Mouse (Mus musculus) liver, embryonic 11.5 days (tissue): Measurements from ENCODE around the gene Wrap53. TPM values are rescaled to one million over a fixed set of nuclear protein-coding genes. Genes with fewer than 3 reads are reported as not detected.
"Not testable (repeated sequence)": the region's sequence is repeated elsewhere in the genome, so short reads cannot be mapped to it uniquely, and the experiment has no call there.

Experiments
- ATAC-seq: fragments of 200-750 bp; cut with Nextera tagmentation; replicated peaks from 2 replicates; pipeline ENCODE4 v1.8.0; 2017; ENCODE audit warnings: moderate number of reproducible peaks, mild to moderate bottlenecking, moderate TSS enrichment, moderate library complexity; ENCODE audit not compliant: low FRiP score
- DNase-seq: peaks from one replicate; pipeline ENCODE4 v3.0.0-alpha.2; 2017; ENCODE audit warnings: low spot score
- H3K27ac ChIP-seq: fragments of 300-500 bp; sonication (generic); 2 replicates; pipeline ENCODE4 v1.5.1; 2014; ENCODE audit warnings: mild to moderate bottlenecking, low read depth, low read length, control low read depth
- H3K27me3 ChIP-seq: fragments of 300-500 bp; sonication (generic); replicated peaks from 2 replicates; pipeline ENCODE4 v1.6.1; 2014; ENCODE audit warnings: low read length, mixed read lengths; ENCODE audit not compliant: control insufficient read depth, insufficient read depth
- H3K36me3 ChIP-seq: fragments of 300-500 bp; sonication (generic); 2 replicates; pipeline ENCODE4 v1.6.1; 2014; ENCODE audit warnings: mild to moderate bottlenecking, low read length, moderate library complexity, mixed read lengths; ENCODE audit not compliant: control insufficient read depth, insufficient read depth
- H3K4me1 ChIP-seq: fragments of 300-500 bp; sonication (generic); replicated peaks from 2 replicates; pipeline ENCODE4 v1.6.1; 2014; ENCODE audit warnings: low read length, mixed read lengths; ENCODE audit not compliant: control insufficient read depth, insufficient read depth
- H3K4me2 ChIP-seq: fragments of 300-500 bp; sonication (generic); 2 replicates; pipeline ENCODE4 v1.6.1; 2014; ENCODE audit warnings: mild to moderate bottlenecking, control low read depth, moderate library complexity
- H3K4me3 ChIP-seq: fragments of 300-500 bp; sonication (generic); 2 replicates; pipeline ENCODE4 v1.5.1; 2014; ENCODE audit warnings: low read depth, low read length, control low read depth
- H3K9ac ChIP-seq: fragments of 300-500 bp; sonication (generic); 2 replicates; pipeline ENCODE4 v1.6.1; 2014; ENCODE audit warnings: low read depth, low read length, control low read depth
- H3K9me3 ChIP-seq: fragments of 300-500 bp; sonication (generic); 2 replicates; pipeline ENCODE4 v1.6.1; 2016; ENCODE audit warnings: low read length, inconsistent platforms, mixed read lengths; ENCODE audit not compliant: control insufficient read depth
- WGBS: fragments of 180-500 bp; shearing (Covaris S2); extraction: QIAGEN DNeasy Blood & Tissue Kit; methylation state at CpG from one replicate; pipeline ENCODE4 v1.1.7; 2014; 5-methylcytosine and 5-hydroxymethylcytosine counted together
- polyA plus RNA-seq: library from polyadenylated mRNA; unstranded; fragments of >200 nt; fragmentation: Nextera tagmentation; extraction: Ambion mirVana; gene quantifications from 2 replicates; pipeline ENCODE4 v1.2.1, GENCODE M21; 2014

Wrap53 gene
- polyA plus RNA-seq, 1 experiment from 2014 or later, result 39.3 TPM

DNA sequence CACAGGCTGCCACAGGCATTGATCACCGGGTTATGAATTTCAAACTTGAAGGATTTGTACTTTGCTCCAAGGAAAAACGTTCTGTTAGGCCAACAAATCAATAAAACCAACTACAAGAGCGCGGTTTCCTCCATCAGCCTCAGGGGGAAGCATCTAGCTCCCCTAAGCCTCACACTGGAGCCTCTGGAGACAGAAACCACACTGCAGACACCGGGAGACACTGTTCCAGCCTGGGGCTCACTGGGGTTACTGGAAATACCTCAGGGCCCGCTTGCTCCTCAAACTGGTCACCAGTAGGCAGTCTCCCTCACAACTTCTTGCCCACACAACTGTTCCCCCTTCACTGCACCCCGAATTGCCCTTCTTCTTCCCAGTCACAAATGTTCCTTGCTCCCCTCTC, 34.1 kb downstream of the Wrap53 start:
- Histone ChIP-seq H3K4me1 (peaks cover 9% of the 10 kb centered on the region), H3K9me3 (no peaks in the 10 kb centered on the region), H3K4me3 (peak overlapping the region; percentile 54), H3K9ac (peak overlapping the region; percentile 62), H3K4me2 (peak overlapping the region; percentile 94), H3K27ac (peak overlapping the region; percentile 45; the same call in 1 of the 2 replicates), H3K36me3 (no peaks in the 10 kb centered on the region), H3K27me3 (peaks cover 25% of the 10 kb centered on the region)
- DNase-seq (peak; percentile 38), ATAC-seq (no peak; the same call in 1 of the 2 replicates)
- 26% methylated on average over 7 of the region's 7 CpGs for WGBS

- no peak overlapping the region for H3K4me2 ChIP-seq
- H3K36me3 ChIP-seq, result no peaks in the 10 kb centered on the region
- ATAC-seq (no peak), DNase-seq (no peak)
- 63% methylated on average over 3 of the region's 3 CpGs for WGBS
- H3K4me1 ChIP-seq, result peaks cover 9% of the 10 kb centered on the region
- H3K9me3 ChIP-seq, result no peaks in the 10 kb centered on the region
- H3K27ac ChIP-seq, result no peak overlapping the region
- H3K27me3 ChIP-seq, result peaks cover 9% of the 10 kb centered on the region
- H3K9ac ChIP-seq, result no peak overlapping the region
- no peak overlapping the region for H3K4me3 ChIP-seq
Observed at GRCm38 (mm10) chr11:69543598-69543997, 36.5 kb downstream of the Wrap53 start.

- not testable (repeated sequence) for H3K36me3 ChIP-seq, H3K4me3 ChIP-seq, H3K9ac ChIP-seq, DNase-seq, H3K27ac ChIP-seq, H3K4me2 ChIP-seq, H3K9me3 ChIP-seq, H3K4me1 ChIP-seq, ATAC-seq, H3K27me3 ChIP-seq
- 61% methylated on average over 1 of the region's 3 CpGs for WGBS
Observed at GRCm38 (mm10) chr11:69541741-69542140, 38.3 kb downstream of the Wrap53 start.

- H3K4me3 ChIP-seq, result no peak overlapping the region
Observed at GRCm38 (mm10) chr11:69540700-69541099, 39.4 kb downstream of the Wrap53 start.

GRCm38 (mm10) chr11:69534990-69535389, 45.1 kb downstream of the Wrap53 start:
- H3K9me3 ChIP-seq, result no peaks in the 10 kb centered on the region
- ATAC-seq, result no peak
- H3K27me3 ChIP-seq, result no peaks in the 10 kb centered on the region
- no peak overlapping the region for H3K27ac ChIP-seq
- H3K4me1 ChIP-seq, result no peaks in the 10 kb centered on the region
- no peak overlapping the region for H3K9ac ChIP-seq
- H3K36me3 ChIP-seq, result no peaks in the 10 kb centered on the region
- 51% methylated on average over 1 of the region's 1 CpGs for WGBS
- DNase-seq, result no peak
- H3K4me3 ChIP-seq, result no peak overlapping the region
- no peak overlapping the region for H3K4me2 ChIP-seq

More at GRCm38 (mm10) chr11:69540700-69541099, 39.4 kb downstream of the Wrap53 start:
- Histone ChIP-seq H3K27me3 (no peaks in the 10 kb centered on the region), H3K36me3 (no peaks in the 10 kb centered on the region), H3K9me3 (no peaks in the 10 kb centered on the region), H3K4me2 (no peak overlapping the region), H3K4me1 (no peaks in the 10 kb centered on the region), H3K9ac (no peak overlapping the region), H3K27ac (no peak overlapping the region)
- DNase-seq (no peak), ATAC-seq (no peak)
- 72% methylated on average over 2 of the region's 2 CpGs for WGBS

DNA sequence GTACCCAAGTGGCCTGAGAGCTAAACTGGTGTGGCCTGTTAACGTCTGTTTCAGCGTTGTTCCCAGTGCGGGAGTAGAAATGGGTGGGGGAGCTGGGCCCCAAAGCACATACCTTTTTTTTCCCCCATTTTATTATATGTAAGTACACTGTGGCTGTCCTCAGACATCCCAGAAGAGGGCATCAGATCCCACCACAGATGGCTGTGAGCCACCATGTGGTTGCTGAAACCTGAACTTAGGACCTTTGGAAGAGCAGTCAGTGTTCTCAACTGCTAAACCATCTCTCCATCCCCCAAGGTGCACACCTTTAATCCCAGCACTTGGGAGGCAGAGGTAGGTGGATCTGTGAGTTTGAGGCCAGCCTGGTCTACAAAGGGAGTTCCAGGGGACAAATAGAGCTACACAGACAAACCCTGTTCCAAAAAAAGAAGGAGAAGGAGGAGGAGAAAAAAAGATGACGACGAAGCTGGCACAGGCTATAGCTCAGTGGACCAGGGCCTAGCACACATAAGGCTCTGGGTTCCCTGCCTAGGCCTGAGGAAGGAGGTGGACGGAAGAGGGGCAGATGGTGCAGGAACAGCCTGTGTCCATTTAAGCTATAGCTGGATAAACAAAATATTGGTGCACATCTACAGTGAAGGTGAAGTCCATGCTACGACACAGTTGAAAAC, 47.4 kb downstream of the Wrap53 start:
- no peaks in the 10 kb centered on the region for H3K36me3 ChIP-seq
- no peak overlapping the region for H3K4me2 ChIP-seq
- no peak for DNase-seq
- WGBS, result 77% methylated on average over 7 of the region's 7 CpGs
- H3K27ac ChIP-seq, result no peak overlapping the region
- no peak overlapping the region for H3K4me3 ChIP-seq
- no peaks in the 10 kb centered on the region for H3K9me3 ChIP-seq
- H3K27me3 ChIP-seq, result peaks cover 3% of the 10 kb centered on the region; the same call in 1 of the 2 replicates
- no peak for ATAC-seq
- no peak overlapping the region for H3K9ac ChIP-seq
- H3K4me1 ChIP-seq, result no peaks in the 10 kb centered on the region

DNA sequence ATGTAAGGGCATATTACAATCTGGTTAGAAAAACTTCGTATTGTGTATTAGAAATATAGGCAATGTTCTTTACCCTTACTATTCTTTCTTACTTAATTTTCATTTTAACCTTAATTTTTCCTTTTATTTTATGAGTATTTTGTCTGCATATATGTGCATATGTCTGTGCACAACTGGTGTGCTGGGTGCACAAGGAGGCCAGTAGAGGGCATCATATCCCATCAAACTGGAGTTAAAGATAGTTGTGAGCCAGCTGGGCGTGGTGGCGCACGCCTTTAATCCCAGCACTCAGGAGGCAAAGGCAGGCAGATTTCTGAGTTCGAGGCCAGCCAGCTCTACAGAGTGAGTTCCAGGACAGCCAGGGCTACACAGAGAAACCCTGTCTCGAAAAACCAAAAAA, 49.3 kb downstream of the Wrap53 start:
- not testable (repeated sequence) for H3K4me2 ChIP-seq, H3K36me3 ChIP-seq, DNase-seq, H3K9me3 ChIP-seq, H3K27ac ChIP-seq, H3K9ac ChIP-seq, H3K4me1 ChIP-seq, H3K4me3 ChIP-seq, ATAC-seq
- H3K27me3 ChIP-seq, result peaks cover 12% of the 10 kb centered on the region
- 82% methylated on average over 6 of the region's 6 CpGs for WGBS

GRCm38 (mm10) chr11:69530281-69530680, 49.8 kb downstream of the Wrap53 start:
- not testable (repeated sequence) for H3K36me3 ChIP-seq, H3K27ac ChIP-seq, H3K9ac ChIP-seq, H3K9me3 ChIP-seq, H3K4me3 ChIP-seq, H3K4me1 ChIP-seq, ATAC-seq, H3K4me2 ChIP-seq, DNase-seq
- peaks cover 12% of the 10 kb centered on the region for H3K27me3 ChIP-seq
- WGBS, result 88% methylated on average over 3 of the region's 3 CpGs

DNA sequence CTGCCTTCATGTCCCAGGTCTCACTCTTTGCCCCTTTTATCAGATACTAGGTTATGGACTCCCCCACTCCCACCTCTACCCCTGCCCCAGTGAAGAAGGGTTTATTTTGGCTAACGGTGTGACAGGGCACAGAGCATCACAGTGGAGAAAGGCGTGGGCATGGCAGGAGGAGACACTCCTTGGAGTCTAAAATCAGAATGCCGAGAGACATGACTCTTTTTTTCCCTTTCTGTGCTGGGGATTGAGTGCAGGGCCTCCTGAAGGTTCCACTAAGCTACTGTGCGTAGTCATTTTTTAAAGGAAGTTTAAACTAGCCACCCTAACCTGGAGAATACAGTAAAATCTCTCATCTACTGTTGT, 52.0 kb downstream of the Wrap53 start:
- H3K27ac ChIP-seq, result no peak overlapping the region
- H3K36me3 ChIP-seq, result no peaks in the 10 kb centered on the region
- H3K9me3 ChIP-seq, result no peaks in the 10 kb centered on the region
- ATAC-seq (no peak), DNase-seq (no peak)
- H3K4me3 ChIP-seq, result no peak overlapping the region
- no peak overlapping the region for H3K9ac ChIP-seq
- no peak overlapping the region for H3K4me2 ChIP-seq
- H3K4me1 ChIP-seq, result no peaks in the 10 kb centered on the region
- H3K27me3 ChIP-seq, result peaks cover 12% of the 10 kb centered on the region
- WGBS, result 79% methylated on average over 4 of the region's 4 CpGs
